Mouse (Mus musculus) adrenal gland, postnatal 25 days (tissue): Measurements from ENCODE around the gene 1700037H04Rik. TPM values are rescaled to one million over a fixed set of nuclear protein-coding genes. Genes with fewer than 3 reads are reported as not detected.
A peak's percentile ranks its signal among the peaks of the same experiment; 100 is the strongest.

Source experiments
- DNase-seq: peaks from one replicate; pipeline ENCODE4 v3.0.0; 2021; ENCODE audit warnings: mixed read lengths
- total RNA-seq: library from RNA; stranded (reverse); gene quantifications from 2 replicates; pipeline ENCODE4 v1.2.3, GENCODE M21; 2021

The 1700037H04Rik gene
- total RNA-seq, 1 experiment from 2014 or later, result 59.8 TPM

DNA sequence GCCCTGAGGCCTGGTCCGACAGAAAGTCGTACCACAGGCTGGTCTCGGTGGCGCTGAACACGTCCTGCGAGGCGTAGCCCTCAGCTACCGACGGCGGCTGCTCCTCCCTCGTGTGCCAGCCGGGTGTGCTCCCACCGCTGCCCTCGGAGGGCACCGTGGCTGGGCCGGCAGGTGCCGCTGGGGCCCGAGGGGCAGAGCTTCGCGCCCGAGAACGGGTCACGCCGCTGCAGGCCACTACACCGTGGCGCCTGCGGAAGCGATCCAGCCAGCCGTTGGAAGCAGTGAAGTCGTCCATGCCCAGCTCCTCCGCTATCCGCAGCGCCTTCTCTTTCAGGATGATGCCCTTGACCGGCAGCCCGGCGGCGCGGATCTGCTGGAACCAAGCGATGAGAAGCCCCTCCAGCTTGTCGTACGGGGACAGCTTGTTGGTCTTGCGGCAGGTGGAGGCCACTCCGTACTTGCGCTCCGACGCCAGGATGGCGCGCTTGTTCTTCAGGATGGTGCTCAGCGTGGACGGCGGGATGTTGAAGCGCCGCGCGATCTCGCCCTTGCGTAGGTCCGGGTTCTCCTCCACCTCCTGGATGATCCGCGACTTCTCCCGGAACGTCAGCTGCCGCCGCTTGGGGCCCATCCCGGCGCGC lies 19.5 kb upstream of the 1700037H04Rik start:
- peak; percentile 49 for DNase-seq

GRCm38 (mm10) chr2:131178828-131179245 lies 19.0 kb upstream of the 1700037H04Rik start:
- peak; percentile 13 for DNase-seq

DNA sequence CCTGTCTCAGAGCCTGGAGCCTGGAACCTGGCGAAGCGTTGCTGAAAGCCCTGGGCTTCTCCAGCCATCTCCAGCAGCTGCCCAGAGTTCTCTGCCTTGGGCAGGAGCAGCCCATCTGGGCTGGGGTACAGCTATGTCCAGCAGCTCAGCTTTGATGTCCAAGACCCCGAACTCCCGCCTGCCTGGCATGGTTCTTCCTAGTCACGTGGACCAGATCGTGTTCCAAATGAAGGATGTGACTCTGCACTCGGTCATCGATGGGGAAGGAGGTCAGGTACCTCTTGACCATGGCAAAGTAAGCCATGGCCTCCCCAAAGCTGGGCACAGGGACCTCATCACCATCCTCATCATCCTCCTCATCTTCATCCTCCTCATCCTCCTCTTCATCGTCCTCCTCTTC lies 18.1 kb upstream of the 1700037H04Rik start:
- no peak for DNase-seq

GRCm38 (mm10) chr2:131176491-131176890 lies 16.6 kb upstream of the 1700037H04Rik start:
- DNase-seq, result no peak

GRCm38 (mm10) chr2:131175945-131176309 lies 16.0 kb upstream of the 1700037H04Rik start:
- no peak for DNase-seq

GRCm38 (mm10) chr2:131175286-131175944 lies 15.5 kb upstream of the 1700037H04Rik start:
- no peak for DNase-seq

GRCm38 (mm10) chr2:131174700-131175099 lies 14.8 kb upstream of the 1700037H04Rik start:
- DNase-seq, result peak; percentile 24

GRCm38 (mm10) chr2:131172322-131172721 lies 12.4 kb upstream of the 1700037H04Rik start:
- DNase-seq, result no peak

GRCm38 (mm10) chr2:131171401-131172104 lies 11.7 kb upstream of the 1700037H04Rik start:
- peak; percentile 78 for DNase-seq

DNA sequence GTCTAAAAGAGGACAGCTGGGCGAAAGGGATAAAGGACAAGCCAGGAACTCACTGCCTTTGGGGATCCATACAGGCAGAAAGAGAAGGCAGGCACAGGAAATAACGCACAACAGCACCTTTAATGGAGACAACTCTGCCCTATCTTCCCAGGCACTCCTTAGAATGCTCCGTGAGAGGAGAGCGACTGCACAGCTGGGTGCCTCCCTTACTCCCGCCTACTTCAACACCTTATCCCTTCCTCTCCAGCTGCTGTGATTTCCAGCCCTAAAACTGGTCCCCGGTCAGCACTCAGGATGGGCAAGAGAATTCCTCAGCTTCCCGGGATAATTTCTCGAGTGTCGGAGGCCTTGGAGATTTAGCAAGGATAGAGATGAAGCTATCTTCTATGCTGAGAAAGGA lies 11.1 kb upstream of the 1700037H04Rik start:
- no peak for DNase-seq

DNA sequence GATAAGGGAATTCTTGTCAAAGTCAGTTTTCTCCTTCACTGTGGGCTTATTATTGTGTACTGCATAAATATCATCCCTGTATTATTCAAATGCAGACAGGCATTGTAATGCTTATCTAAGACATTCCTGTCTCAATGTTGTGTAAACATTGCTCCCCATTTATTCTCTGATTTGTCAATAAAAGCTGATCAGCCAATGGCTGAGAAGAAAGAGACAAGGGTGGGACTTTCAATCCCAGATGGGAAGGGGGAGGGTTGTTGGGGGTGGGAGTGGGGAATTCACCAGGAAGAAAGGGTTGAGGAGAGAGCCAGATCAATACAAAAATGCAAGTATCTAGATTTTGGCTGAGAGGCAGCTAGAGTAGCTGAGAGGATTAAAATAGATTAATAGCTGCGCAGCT lies 9.0 kb upstream of the 1700037H04Rik start:
- DNase-seq, result no peak

- no peak for DNase-seq
Observed at GRCm38 (mm10) chr2:131167984-131168383, 8.1 kb upstream of the 1700037H04Rik start.

DNA sequence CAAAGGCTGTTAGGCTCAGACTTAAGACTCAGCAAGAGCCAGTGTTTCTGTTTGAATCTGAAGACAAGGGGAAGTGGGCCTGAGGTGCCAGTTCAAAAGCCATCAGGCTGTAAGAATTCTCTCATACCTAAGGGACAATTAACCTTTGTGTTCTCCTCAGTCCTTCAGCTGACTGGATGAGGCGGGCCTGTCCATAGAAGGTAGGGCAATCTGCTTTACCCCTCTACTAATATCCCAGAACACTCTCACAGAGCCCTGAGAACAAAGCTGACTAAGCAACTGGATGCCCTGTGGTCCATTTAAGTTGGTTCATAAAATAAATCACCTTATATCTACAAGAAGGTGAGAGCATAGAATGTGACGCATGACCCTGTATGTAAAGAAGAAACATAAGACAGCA lies 6.3 kb upstream of the 1700037H04Rik start:
- DNase-seq, result no peak

- DNase-seq, result no peak
Observed at GRCm38 (mm10) chr2:131163924-131164323, 4.0 kb upstream of the 1700037H04Rik start.

- DNase-seq, result no peak
Observed at GRCm38 (mm10) chr2:131160671-131161111, 810 bp upstream of the 1700037H04Rik start.

GRCm38 (mm10) chr2:131159491-131159910 lies 380 bp downstream of the 1700037H04Rik start:
- DNase-seq, result peak; percentile 40

DNA sequence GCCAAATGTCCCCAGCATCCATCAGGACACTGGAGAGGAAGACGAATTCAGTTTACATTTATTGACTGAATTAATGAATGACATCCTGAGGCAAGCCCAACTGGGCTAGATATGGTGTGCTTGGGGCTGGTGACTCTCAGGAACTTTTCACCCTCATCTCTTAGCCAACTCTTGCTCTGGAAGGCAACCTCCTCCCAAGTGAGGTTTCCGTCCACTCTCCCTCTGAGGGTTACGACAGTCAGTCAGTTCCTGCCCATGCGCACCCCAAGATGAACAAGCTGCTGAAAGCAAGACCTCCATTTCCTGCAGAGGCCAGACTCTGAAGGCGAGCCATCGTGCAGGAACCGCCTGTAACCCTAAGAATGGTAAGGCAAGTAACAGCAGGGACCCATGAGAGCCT lies 2.9 kb downstream of the 1700037H04Rik start:
- no peak for DNase-seq

GRCm38 (mm10) chr2:131154036-131154435 lies 5.8 kb downstream of the 1700037H04Rik start:
- DNase-seq, result no peak

DNA sequence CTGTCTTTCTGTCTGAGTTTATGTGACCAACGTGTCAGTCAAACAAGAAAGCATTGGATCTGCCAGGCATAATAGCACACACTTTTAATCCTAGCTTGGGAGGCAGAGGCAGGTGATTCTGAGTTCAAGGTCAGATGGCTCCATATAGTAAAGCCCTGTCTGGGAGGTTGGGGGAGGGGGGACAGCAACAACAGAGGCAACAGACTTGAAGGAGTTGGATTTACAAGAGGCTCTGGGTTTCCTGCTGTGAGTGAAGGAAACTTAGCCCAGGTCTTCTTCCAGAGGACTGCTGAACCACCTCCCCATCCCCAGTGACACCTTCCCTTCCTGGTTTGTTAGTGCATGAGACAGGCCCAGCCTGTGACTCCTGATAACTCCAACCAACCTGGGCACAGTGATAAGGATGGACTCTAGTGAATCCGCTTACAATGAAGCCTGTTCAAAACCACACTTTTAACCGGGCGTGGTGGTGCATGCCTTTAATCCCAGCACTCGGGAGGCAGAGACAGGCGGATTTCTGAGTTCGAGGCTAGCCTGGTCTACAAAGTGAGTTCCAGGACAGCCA lies 7.6 kb downstream of the 1700037H04Rik start:
- DNase-seq, result no peak

- no peak for DNase-seq
Observed at GRCm38 (mm10) chr2:131149254-131149578, 10.7 kb downstream of the 1700037H04Rik start.

DNA sequence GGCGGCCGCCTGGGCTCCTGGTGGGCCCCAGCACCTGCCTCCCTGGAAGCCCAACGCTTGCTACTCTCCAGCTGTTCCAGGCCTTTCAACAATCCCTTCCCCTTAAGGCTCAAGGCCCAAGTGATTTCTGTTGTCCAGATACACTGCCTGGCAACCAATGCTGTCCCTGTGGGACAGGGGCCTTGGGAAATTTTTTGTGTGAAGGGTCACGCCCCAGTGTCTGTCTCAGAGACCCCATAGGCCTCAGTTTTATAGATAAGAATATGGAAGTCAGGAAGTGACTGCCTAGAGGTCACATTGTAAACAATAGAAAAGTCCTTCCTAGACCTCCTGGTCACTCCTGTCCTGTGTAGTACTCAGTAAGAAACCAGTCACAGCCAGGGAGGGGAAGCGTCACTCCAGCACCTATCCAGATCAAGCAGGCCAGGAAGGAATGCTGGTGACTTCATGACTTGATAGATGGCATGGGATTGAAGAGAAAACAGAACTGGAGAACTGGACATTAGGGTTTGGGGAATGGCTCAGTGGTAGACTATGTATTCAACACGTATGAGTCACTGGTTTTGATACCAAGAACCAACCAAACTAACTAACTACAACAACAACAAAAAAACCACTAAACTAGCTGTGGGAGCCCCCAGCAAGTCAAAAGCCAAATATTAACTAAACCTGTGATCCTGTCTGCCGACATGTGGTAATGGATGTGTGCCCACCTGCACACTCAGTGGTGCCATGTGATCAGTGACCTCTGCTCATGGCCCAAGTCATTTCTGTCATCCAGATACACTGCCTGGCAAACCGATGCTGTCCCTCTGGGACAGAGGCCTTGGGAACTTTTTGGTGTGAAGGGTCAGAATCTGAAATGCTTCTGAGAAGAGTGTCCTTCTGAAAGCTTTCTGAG lies 11.3 kb downstream of the 1700037H04Rik start:
- no peak for DNase-seq

GRCm38 (mm10) chr2:131147043-131147365 lies 12.9 kb downstream of the 1700037H04Rik start:
- DNase-seq, result no peak
